Mouse (Mus musculus): ENCODE data around the gene Gm49630. TPM values are rescaled to one million over a fixed set of nuclear protein-coding genes. Genes with fewer than 3 reads are reported as not detected.
"Not testable (repeated sequence)": the region's sequence is repeated elsewhere in the genome, so short reads cannot be mapped to it uniquely, and the experiment has no call there.

Gene Gm49630
- not detected in 2 replicates for polyA plus RNA-seq (2014; fragmentation: Nextera tagmentation; extraction: Ambion mirVana)

DNA sequence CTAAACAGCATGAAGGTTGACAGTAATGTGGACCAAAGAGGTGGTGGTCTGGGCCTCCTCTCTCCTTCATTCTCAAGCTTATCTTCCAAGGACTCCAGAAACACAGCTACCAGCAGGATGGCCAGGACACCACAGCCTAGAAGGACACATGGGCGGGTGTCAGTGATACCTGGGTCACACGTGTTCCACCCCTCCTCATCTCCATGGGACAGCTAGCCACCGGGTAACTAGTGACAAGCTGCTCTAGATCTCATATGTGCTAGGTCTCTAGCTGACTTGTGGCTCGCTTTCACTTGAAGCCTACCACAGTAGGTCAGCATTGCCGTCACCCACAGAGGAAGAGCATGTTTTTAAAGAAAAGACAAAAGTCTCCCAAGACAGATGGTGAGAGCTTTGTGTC, at the start of gene Gm49630:
TSS of gene Gm49630 (minus strand) at position 101 of the 400 bp plus-strand sequence.
- WGBS = no CpG with 5 or more reads among the region's 5 CpGs
- H3K4me3 ChIP-seq (ENCODE audit: low read depth, low read length); H3K9ac ChIP-seq (replicated peaks; ENCODE audit: low read depth, low read length); H3K36me3 ChIP-seq (ENCODE audit: control insufficient read depth, insufficient read depth, low read length); H3K4me2 ChIP-seq (replicated peaks; ENCODE audit: low read depth, low read length); H3K27me3 ChIP-seq (ENCODE audit: control insufficient read depth, insufficient read depth, low read length); H3K27ac ChIP-seq (ENCODE audit: low read length); ATAC-seq (ENCODE audit: insufficient number of reproducible peaks, insufficient read depth, low FRiP score, low read depth); H3K4me1 ChIP-seq (ENCODE audit: control insufficient read depth, insufficient read depth, low read length); H3K9me3 ChIP-seq (ENCODE audit: control insufficient read depth, low read depth, low read length): not testable (repeated sequence)

DNA sequence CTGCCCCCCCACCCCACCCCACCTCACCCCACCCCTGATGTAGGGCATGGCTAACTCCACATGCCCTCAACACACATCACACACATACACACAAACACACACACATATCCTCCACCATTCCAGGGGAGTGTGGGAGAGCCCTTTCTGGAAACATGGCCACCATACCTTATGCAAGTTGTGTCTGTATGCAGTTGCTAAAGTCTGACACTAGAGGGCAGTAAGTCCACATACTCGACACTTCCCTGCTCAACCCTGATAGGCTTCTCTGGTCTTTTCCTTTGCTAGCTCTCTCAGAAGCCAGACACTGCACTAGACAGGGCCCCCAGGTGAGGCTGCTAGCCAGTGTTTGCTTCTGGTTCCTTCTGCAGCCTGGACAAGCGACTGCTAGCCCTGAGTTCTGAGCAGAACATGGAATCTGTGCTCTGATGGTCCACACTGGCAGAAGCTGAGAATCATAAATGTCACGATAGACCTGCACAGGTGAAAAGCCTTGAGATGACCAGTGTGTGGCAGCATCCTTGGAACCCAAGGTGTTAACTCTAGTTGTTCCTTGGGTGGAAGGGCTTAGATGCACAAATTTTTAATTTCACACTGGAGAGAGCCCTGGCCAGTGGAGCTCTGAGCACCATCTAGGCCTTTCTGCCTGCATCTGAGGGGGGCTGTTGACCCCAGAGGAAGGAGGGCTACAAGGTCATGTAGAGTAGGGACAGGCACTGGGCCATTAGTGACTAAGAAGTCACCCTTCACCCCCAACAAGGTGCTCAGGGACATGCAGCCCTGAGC, 48.6 kb upstream of the Gm49630 start:
- H3K9ac ChIP-seq (replicated peaks; ENCODE audit: low read depth, low read length); H3K4me2 ChIP-seq (replicated peaks; ENCODE audit: low read depth, low read length); H3K4me1 ChIP-seq (ENCODE audit: control insufficient read depth, insufficient read depth, low read length); H3K27ac ChIP-seq (ENCODE audit: low read length); H3K27me3 ChIP-seq (ENCODE audit: control insufficient read depth, insufficient read depth, low read length); H3K4me3 ChIP-seq (ENCODE audit: low read depth, low read length); H3K9me3 ChIP-seq (ENCODE audit: control insufficient read depth, low read depth, low read length); H3K36me3 ChIP-seq (ENCODE audit: control insufficient read depth, insufficient read depth, low read length): not testable (repeated sequence)
- 27% methylated on average over 3 of the region's 3 CpGs for WGBS
- peak; percentile 82; the same call in 1 of the 2 replicates for ATAC-seq (ENCODE audit: insufficient number of reproducible peaks, insufficient read depth, low FRiP score, low read depth)

GRCm38 (mm10) chr17:7414601-7415310, 43.0 kb upstream of the Gm49630 start:
- H3K4me3 ChIP-seq (ENCODE audit: low read depth, low read length); H3K27me3 ChIP-seq (ENCODE audit: control insufficient read depth, insufficient read depth, low read length); H3K9me3 ChIP-seq (ENCODE audit: control insufficient read depth, low read depth, low read length); H3K4me2 ChIP-seq (replicated peaks; ENCODE audit: low read depth, low read length); H3K9ac ChIP-seq (replicated peaks; ENCODE audit: low read depth, low read length); H3K27ac ChIP-seq (ENCODE audit: low read length); H3K36me3 ChIP-seq (ENCODE audit: control insufficient read depth, insufficient read depth, low read length); ATAC-seq (ENCODE audit: insufficient number of reproducible peaks, insufficient read depth, low FRiP score, low read depth); H3K4me1 ChIP-seq (ENCODE audit: control insufficient read depth, insufficient read depth, low read length): not testable (repeated sequence)
- WGBS = 92% methylated on average over 7 of the region's 9 CpGs

DNA sequence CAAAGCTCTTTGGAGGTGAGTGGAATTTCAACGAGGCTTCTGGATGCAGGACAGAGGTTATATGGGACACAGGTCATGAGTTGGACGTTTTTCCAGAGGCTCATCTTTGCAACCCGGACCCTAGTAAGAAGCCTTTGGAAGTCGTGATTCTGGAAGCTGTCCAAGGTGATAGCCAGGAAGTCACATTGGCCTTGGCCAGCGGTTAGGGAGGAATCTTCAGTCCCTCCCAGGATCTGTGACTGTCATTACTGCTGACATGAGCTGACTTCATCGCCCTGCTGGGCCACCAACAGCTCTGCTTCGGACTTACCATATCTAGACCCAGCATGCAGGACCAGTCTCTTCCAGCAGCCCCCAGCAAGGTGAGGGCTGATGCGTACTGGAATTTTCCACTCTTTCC, 41.6 kb upstream of the Gm49630 start:
- H3K9ac ChIP-seq (replicated peaks; ENCODE audit: low read depth, low read length); H3K36me3 ChIP-seq (ENCODE audit: control insufficient read depth, insufficient read depth, low read length); H3K4me2 ChIP-seq (replicated peaks; ENCODE audit: low read depth, low read length); H3K4me3 ChIP-seq (ENCODE audit: low read depth, low read length); H3K27me3 ChIP-seq (ENCODE audit: control insufficient read depth, insufficient read depth, low read length); ATAC-seq (ENCODE audit: insufficient number of reproducible peaks, insufficient read depth, low FRiP score, low read depth); H3K9me3 ChIP-seq (ENCODE audit: control insufficient read depth, low read depth, low read length); H3K27ac ChIP-seq (ENCODE audit: low read length); H3K4me1 ChIP-seq (ENCODE audit: control insufficient read depth, insufficient read depth, low read length): not testable (repeated sequence)
- WGBS = 70% methylated on average over 8 of the region's 8 CpGs

DNA sequence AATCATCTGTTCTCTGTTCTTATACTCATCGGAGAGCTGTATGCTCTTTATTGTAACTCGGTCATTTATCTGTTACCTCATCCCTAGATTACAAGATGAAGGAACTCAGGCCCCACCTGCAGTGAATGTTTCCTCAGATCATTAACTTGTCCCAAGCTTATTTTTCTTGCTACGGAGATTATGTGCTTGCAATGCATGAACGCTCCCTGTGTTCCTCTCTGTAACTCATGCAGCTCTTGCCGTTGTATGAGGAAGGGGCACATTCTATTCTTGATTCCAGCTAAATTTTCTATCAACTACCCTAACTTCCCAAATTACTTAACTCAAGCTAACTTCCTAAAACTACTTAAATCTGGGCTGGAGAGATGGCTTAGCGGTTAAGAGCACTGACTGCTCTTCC, 28.0 kb upstream of the Gm49630 start:
- H3K36me3 ChIP-seq (ENCODE audit: control insufficient read depth, insufficient read depth, low read length); H3K4me3 ChIP-seq (ENCODE audit: low read depth, low read length); H3K27me3 ChIP-seq (ENCODE audit: control insufficient read depth, insufficient read depth, low read length); H3K9me3 ChIP-seq (ENCODE audit: control insufficient read depth, low read depth, low read length); ATAC-seq (ENCODE audit: insufficient number of reproducible peaks, insufficient read depth, low FRiP score, low read depth); H3K4me2 ChIP-seq (replicated peaks; ENCODE audit: low read depth, low read length); H3K9ac ChIP-seq (replicated peaks; ENCODE audit: low read depth, low read length); H3K4me1 ChIP-seq (ENCODE audit: control insufficient read depth, insufficient read depth, low read length); H3K27ac ChIP-seq (ENCODE audit: low read length): not testable (repeated sequence)
- 82% methylated on average over 6 of the region's 6 CpGs for WGBS

DNA sequence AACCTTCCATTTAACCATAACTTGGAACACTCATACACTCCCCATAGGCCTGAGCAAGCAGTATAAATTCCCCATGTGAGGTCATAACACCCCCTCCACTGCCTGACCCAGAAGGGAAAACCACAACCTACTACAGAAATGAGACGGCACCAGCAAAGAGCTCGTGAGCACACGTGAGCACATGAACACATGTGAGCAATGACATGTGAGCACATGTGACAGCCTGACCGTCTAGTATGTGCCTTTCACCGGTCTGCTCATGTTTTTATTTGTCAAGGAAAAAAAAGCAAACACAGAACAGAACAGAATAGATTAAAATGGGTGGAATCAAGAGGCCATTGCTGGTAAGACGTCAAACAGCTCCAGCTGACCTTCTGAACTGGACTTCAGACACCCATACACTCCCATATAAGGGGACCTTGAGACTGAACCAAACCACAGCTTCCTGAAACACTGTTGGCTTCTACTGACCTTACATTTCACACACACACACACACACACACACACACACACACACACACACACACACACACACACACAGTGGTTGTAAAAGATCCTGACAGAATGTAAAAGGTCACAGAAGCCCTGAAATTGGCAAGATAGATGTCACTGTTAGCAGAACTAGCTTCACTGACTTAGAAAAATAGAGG, 26.5 kb upstream of the Gm49630 start:
- ATAC-seq (ENCODE audit: insufficient number of reproducible peaks, insufficient read depth, low FRiP score, low read depth); H3K27ac ChIP-seq (ENCODE audit: low read length); H3K27me3 ChIP-seq (ENCODE audit: control insufficient read depth, insufficient read depth, low read length); H3K36me3 ChIP-seq (ENCODE audit: control insufficient read depth, insufficient read depth, low read length); H3K4me2 ChIP-seq (replicated peaks; ENCODE audit: low read depth, low read length); H3K4me1 ChIP-seq (ENCODE audit: control insufficient read depth, insufficient read depth, low read length); H3K9me3 ChIP-seq (ENCODE audit: control insufficient read depth, low read depth, low read length); H3K9ac ChIP-seq (replicated peaks; ENCODE audit: low read depth, low read length); H3K4me3 ChIP-seq (ENCODE audit: low read depth, low read length): not testable (repeated sequence)
- WGBS = 81% methylated on average over 6 of the region's 6 CpGs

- H3K27me3 ChIP-seq (ENCODE audit: control insufficient read depth, insufficient read depth, low read length); H3K4me1 ChIP-seq (ENCODE audit: control insufficient read depth, insufficient read depth, low read length); H3K9me3 ChIP-seq (ENCODE audit: control insufficient read depth, low read depth, low read length); ATAC-seq (ENCODE audit: insufficient number of reproducible peaks, insufficient read depth, low FRiP score, low read depth); H3K4me2 ChIP-seq (replicated peaks; ENCODE audit: low read depth, low read length); H3K27ac ChIP-seq (ENCODE audit: low read length); H3K9ac ChIP-seq (replicated peaks; ENCODE audit: low read depth, low read length); H3K4me3 ChIP-seq (ENCODE audit: low read depth, low read length); H3K36me3 ChIP-seq (ENCODE audit: control insufficient read depth, insufficient read depth, low read length): not testable (repeated sequence)
- WGBS = 78% methylated on average over 12 of the region's 13 CpGs
Measured at GRCm38 (mm10) chr17:7397079-7397478, 25.3 kb upstream of the Gm49630 start.

GRCm38 (mm10) chr17:7396288-7396687, 24.5 kb upstream of the Gm49630 start:
- H3K36me3 ChIP-seq (ENCODE audit: control insufficient read depth, insufficient read depth, low read length); H3K4me3 ChIP-seq (ENCODE audit: low read depth, low read length); ATAC-seq (ENCODE audit: insufficient number of reproducible peaks, insufficient read depth, low FRiP score, low read depth); H3K4me2 ChIP-seq (replicated peaks; ENCODE audit: low read depth, low read length); H3K27me3 ChIP-seq (ENCODE audit: control insufficient read depth, insufficient read depth, low read length); H3K4me1 ChIP-seq (ENCODE audit: control insufficient read depth, insufficient read depth, low read length); H3K27ac ChIP-seq (ENCODE audit: low read length); H3K9ac ChIP-seq (replicated peaks; ENCODE audit: low read depth, low read length); H3K9me3 ChIP-seq (ENCODE audit: control insufficient read depth, low read depth, low read length): not testable (repeated sequence)
- WGBS = no CpG with 5 or more reads among the region's 2 CpGs
